Mouse (Mus musculus): ENCODE data around the gene Ubxn4.
"Not testable (repeated sequence)": the region's sequence is repeated elsewhere in the genome, so short reads cannot be mapped to it uniquely, and the experiment has no call there.

Gene Ubxn4

GRCm38 (mm10) chr1:128243627-128243995 lies at the start of gene Ubxn4:
TSS of gene Ubxn4 (plus strand) at chr1:128243964.
- in situ Hi-C loops (cut with MseI, MboI) = no loop called here

GRCm38 (mm10) chr1:128194011-128194410 lies 49.8 kb upstream of the Ubxn4 start:
- in situ Hi-C loops (cut with MseI, MboI) = no loop called here

GRCm38 (mm10) chr1:128197353-128197752 lies 46.4 kb upstream of the Ubxn4 start:
- in situ Hi-C loops (cut with MseI, MboI) = no loop called here

- in situ Hi-C loops (cut with MseI, MboI) = no loop called here
Measured at GRCm38 (mm10) chr1:128213261-128213660, 30.5 kb upstream of the Ubxn4 start.

- in situ Hi-C loops (cut with MseI, MboI) = no loop called here
Measured at GRCm38 (mm10) chr1:128221886-128222285, 21.9 kb upstream of the Ubxn4 start.

GRCm38 (mm10) chr1:128223304-128223703 lies 20.5 kb upstream of the Ubxn4 start:
- in situ Hi-C loops (cut with MseI, MboI) = no loop called here

- in situ Hi-C loops (cut with MseI, MboI) = no loop called here
Measured at GRCm38 (mm10) chr1:128235181-128235580, 8.6 kb upstream of the Ubxn4 start.

- in situ Hi-C loops (cut with MseI, MboI) = no loop called here
Measured at GRCm38 (mm10) chr1:128243996-128244726, 397 bp downstream of the Ubxn4 start.

- in situ Hi-C loops (cut with MseI, MboI) = no loop called here
Measured at GRCm38 (mm10) chr1:128244727-128245355, 1.1 kb downstream of the Ubxn4 start.

- in situ Hi-C loops (cut with MseI, MboI) = not testable (repeated sequence)
Measured at GRCm38 (mm10) chr1:128267061-128267460, 23.3 kb downstream of the Ubxn4 start.

GRCm38 (mm10) chr1:128270731-128271130 lies 27.0 kb downstream of the Ubxn4 start:
- in situ Hi-C loops (cut with MseI, MboI) = no loop called here

- in situ Hi-C loops (cut with MseI, MboI) = no loop called here
Measured at GRCm38 (mm10) chr1:128275908-128276307, 32.1 kb downstream of the Ubxn4 start.

- in situ Hi-C loops (cut with MseI, MboI) = no loop called here
Measured at GRCm38 (mm10) chr1:128278563-128278962, 34.8 kb downstream of the Ubxn4 start.

GRCm38 (mm10) chr1:128281753-128282152 lies 38.0 kb downstream of the Ubxn4 start:
- in situ Hi-C loops (cut with MseI, MboI) = no loop called here

- in situ Hi-C loops (cut with MseI, MboI) = no loop called here
Measured at GRCm38 (mm10) chr1:128282924-128283323, 39.2 kb downstream of the Ubxn4 start.

- in situ Hi-C loops (cut with MseI, MboI) = no loop called here
Measured at GRCm38 (mm10) chr1:128284157-128284690, 40.5 kb downstream of the Ubxn4 start.

GRCm38 (mm10) chr1:128285136-128285535 lies 41.4 kb downstream of the Ubxn4 start:
- in situ Hi-C loops (cut with MseI, MboI) = no loop called here

- in situ Hi-C loops (cut with MseI, MboI) = no loop called here
Measured at GRCm38 (mm10) chr1:128290295-128290694, 46.5 kb downstream of the Ubxn4 start.

- in situ Hi-C loops (cut with MseI, MboI) = no loop called here
Measured at GRCm38 (mm10) chr1:128293524-128293923, 49.8 kb downstream of the Ubxn4 start.

- in situ Hi-C loops (cut with MseI, MboI) = no loop called here
Measured at GRCm38 (mm10) chr1:128295296-128295695, 51.5 kb downstream of the Ubxn4 start.

- in situ Hi-C loops (cut with MseI, MboI) = no loop called here
Measured at GRCm38 (mm10) chr1:128295717-128296528, 52.2 kb downstream of the Ubxn4 start.

- in situ Hi-C loops (cut with MseI, MboI) = no loop called here
Measured at GRCm38 (mm10) chr1:128303900-128304299, 60.1 kb downstream of the Ubxn4 start.
